Mouse (Mus musculus) forebrain, postnatal 0 days (tissue): ENCODE data around the gene Cd52. TPM values are rescaled to one million over a fixed set of nuclear protein-coding genes. Genes with fewer than 3 reads are reported as not detected.
A peak's percentile ranks its signal among the peaks of the same experiment; 100 is the strongest.

Experiments
- ATAC-seq: fragments of 200-750 bp; cut with Nextera tagmentation; 2 replicates; pipeline ENCODE4 v1.8.0; 2017; ENCODE audit warnings: mild to moderate bottlenecking, moderate library complexity
- DNase-seq: peaks from one replicate; pipeline ENCODE4 v3.0.0-alpha.2; 2015
- H3K27ac ChIP-seq: fragments of 300-500 bp; sonication (generic); 2 replicates; pipeline ENCODE4 v1.5.1; 2014; ENCODE audit warnings: low read depth, mild to moderate bottlenecking, antibody characterized with exemption, low read length, moderate library complexity, mixed read lengths
- H3K27me3 ChIP-seq: fragments of 300-500 bp; sonication (generic); 2 replicates; pipeline ENCODE4 v1.6.1; 2014; ENCODE audit warnings: mild to moderate bottlenecking, low read length, mixed read lengths; ENCODE audit not compliant: insufficient read depth
- H3K36me3 ChIP-seq: fragments of 300-500 bp; sonication (generic); 2 replicates; pipeline ENCODE4 v1.6.1; 2014; ENCODE audit warnings: mild to moderate bottlenecking, moderate library complexity; ENCODE audit not compliant: insufficient read depth
- H3K4me1 ChIP-seq: fragments of 300-500 bp; sonication (generic); 2 replicates; pipeline ENCODE4 v1.6.1; 2014; ENCODE audit warnings: antibody characterized with exemption; ENCODE audit not compliant: insufficient read depth
- H3K4me2 ChIP-seq: fragments of 300-500 bp; sonication (generic); 2 replicates; pipeline ENCODE4 v1.6.1; 2014; ENCODE audit warnings: low read depth, mild to moderate bottlenecking, moderate library complexity
- H3K4me3 ChIP-seq: fragments of 300-500 bp; sonication (generic); 2 replicates; pipeline ENCODE4 v1.5.1; 2014; ENCODE audit warnings: low read depth, low read length, mixed read lengths
- H3K9ac ChIP-seq: fragments of 300-500 bp; sonication (generic); 2 replicates; pipeline ENCODE4 v1.6.1; 2014; ENCODE audit warnings: mild to moderate bottlenecking
- H3K9me3 ChIP-seq: fragments of 300-500 bp; sonication (generic); 2 replicates; pipeline ENCODE4 v1.6.1; 2016; ENCODE audit warnings: low read length
- CTCF ChIP-seq: sonication (generic); IDR thresholded peaks from 2 replicates; pipeline ENCODE4 v1.5.1; 2016; ENCODE audit warnings: antibody characterized with exemption, control low read depth, low read depth
- WGBS: fragments of 180-500 bp; shearing (Covaris S2); extraction: QIAGEN DNeasy Blood & Tissue Kit; methylation state at CpG from one replicate; pipeline ENCODE4 v1.1.7; 2014; 5-methylcytosine and 5-hydroxymethylcytosine counted together
- polyA plus RNA-seq: library from polyadenylated mRNA; unstranded; fragments of >200 nt; fragmentation: Nextera tagmentation; extraction: Ambion mirVana; gene quantifications from 2 replicates; pipeline ENCODE4 v1.2.1, GENCODE M21; 2015
- total RNA-seq: library from RNA; depleted of rRNA; stranded (reverse); fragments of >200 nt; gene quantifications from 2 replicates; pipeline ENCODE4 v1.2.3, GENCODE M21; 2014

The Cd52 gene
- total and polyA plus RNA-seq, 2 experiments from 2014 or later = 2.0 to 4.1 TPM

GRCm38 (mm10) chr4:134100245-134100644, 5.4 kb upstream of the Cd52 start:
- no peak for DNase-seq
- Histone ChIP-seq H3K4me1 (no peaks in the 10 kb centered on the region; the same call in 1 of the 2 replicates), H3K9ac (no peak overlapping the region), H3K4me2 (no peak overlapping the region), H3K4me3 (no peak overlapping the region), H3K27ac (no peak overlapping the region), H3K9me3 (no peaks in the 10 kb centered on the region), H3K27me3 (no peaks in the 10 kb centered on the region), H3K36me3 (no peaks in the 10 kb centered on the region)
- 87% methylated on average over 4 of the region's 4 CpGs for WGBS
- ATAC-seq = no peak
- TF ChIP-seq CTCF = no peak

GRCm38 (mm10) chr4:134098628-134099027, 3.7 kb upstream of the Cd52 start:
- ATAC-seq = no peak
- no peak for TF ChIP-seq CTCF
- WGBS = 79% methylated on average over 8 of the region's 8 CpGs
- Histone ChIP-seq H3K27me3 (no peaks in the 10 kb centered on the region), H3K36me3 (no peaks in the 10 kb centered on the region), H3K4me1 (no peaks in the 10 kb centered on the region; the same call in 1 of the 2 replicates), H3K9ac (no peak overlapping the region), H3K4me3 (no peak overlapping the region), H3K4me2 (no peak overlapping the region), H3K27ac (no peak overlapping the region), H3K9me3 (no peaks in the 10 kb centered on the region)
- no peak for DNase-seq

GRCm38 (mm10) chr4:134097015-134097608, 2.2 kb upstream of the Cd52 start:
- Histone ChIP-seq H3K27me3 (no peaks in the 10 kb centered on the region), H3K4me3 (no peak overlapping the region), H3K36me3 (no peaks in the 10 kb centered on the region), H3K9me3 (no peaks in the 10 kb centered on the region), H3K9ac (no peak overlapping the region), H3K4me1 (no peaks in the 10 kb centered on the region), H3K4me2 (no peak overlapping the region), H3K27ac (no peak overlapping the region)
- ATAC-seq = no peak
- DNase-seq = no peak
- WGBS = 83% methylated on average over 5 of the region's 5 CpGs
- TF ChIP-seq CTCF = no peak

DNA sequence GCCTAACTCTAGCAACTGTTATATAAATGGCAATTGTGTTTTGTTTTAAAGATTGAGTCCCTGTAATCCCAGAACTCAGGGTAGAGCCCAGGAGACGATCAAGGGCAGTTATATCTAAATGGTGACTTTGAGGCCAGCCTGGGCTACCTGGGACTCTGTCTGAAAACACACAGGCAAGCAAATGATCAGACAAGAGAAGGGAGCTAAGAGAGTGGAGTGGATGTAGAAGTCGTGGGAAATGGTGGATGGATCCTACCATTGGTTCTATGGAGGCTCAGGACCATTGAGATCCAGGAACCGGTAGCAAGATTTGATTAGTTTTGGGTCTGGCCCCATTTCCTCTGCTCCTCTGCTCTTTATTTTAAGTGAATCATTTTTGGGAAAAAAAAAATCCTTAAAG, 1.2 kb upstream of the Cd52 start:
- Histone ChIP-seq H3K27me3 (no peaks in the 10 kb centered on the region), H3K27ac (no peak overlapping the region), H3K36me3 (no peaks in the 10 kb centered on the region), H3K9me3 (no peaks in the 10 kb centered on the region), H3K4me2 (no peak overlapping the region), H3K4me3 (no peak overlapping the region), H3K9ac (no peak overlapping the region), H3K4me1 (no peaks in the 10 kb centered on the region)
- WGBS = 86% methylated on average over 3 of the region's 3 CpGs
- DNase-seq (no peak), ATAC-seq (no peak)
- TF ChIP-seq CTCF = no peak

DNA sequence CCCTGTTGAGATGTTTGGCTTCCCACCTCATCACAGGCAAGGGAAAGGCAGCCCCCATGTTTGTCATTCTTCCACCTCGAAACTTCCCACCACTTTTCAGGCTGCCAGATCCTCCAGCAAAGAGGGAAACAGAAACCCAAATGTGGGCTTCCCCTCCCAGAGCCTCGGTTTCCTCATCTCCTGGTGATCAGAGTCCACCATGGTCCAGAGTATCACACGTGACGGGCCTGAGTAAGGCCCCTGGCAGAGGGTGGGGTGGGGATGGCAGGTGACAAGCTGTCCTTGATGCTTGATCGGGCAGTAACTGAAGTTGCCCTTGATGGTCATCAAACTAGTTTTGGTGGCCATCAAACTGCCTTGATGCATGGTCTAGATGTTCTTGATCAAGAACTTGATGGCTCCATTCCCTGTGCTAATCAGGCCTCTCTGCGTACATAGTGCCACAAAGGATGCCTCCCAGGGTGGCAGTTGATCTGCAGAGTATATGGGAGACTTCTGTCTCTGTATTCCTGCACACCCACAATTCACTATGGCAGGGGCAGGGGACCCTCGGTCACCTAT, 798 bp downstream of the Cd52 start:
- no peak overlapping the region for H3K4me2 ChIP-seq
- no peaks in the 10 kb centered on the region for H3K4me1 ChIP-seq
- WGBS = 88% methylated on average over 7 of the region's 7 CpGs
- no peak overlapping the region for H3K9ac ChIP-seq
- no peaks in the 10 kb centered on the region for H3K36me3 ChIP-seq
- no peak overlapping the region for H3K27ac ChIP-seq
- ATAC-seq = no peak
- TF ChIP-seq CTCF = no peak
- H3K4me3 ChIP-seq = no peak overlapping the region
- DNase-seq = no peak
- H3K9me3 ChIP-seq = no peaks in the 10 kb centered on the region
- no peaks in the 10 kb centered on the region for H3K27me3 ChIP-seq

GRCm38 (mm10) chr4:134092382-134093288, 2.2 kb downstream of the Cd52 start:
- Histone ChIP-seq H3K27me3 (no peaks in the 10 kb centered on the region), H3K27ac (no peak overlapping the region), H3K4me1 (no peaks in the 10 kb centered on the region), H3K4me3 (no peak overlapping the region), H3K9me3 (no peaks in the 10 kb centered on the region), H3K9ac (no peak overlapping the region), H3K36me3 (no peaks in the 10 kb centered on the region), H3K4me2 (no peak overlapping the region)
- DNase-seq (no peak), ATAC-seq (no peak)
- peak; percentile 50 for TF ChIP-seq CTCF
- 70% methylated on average over 6 of the region's 6 CpGs for WGBS

DNA sequence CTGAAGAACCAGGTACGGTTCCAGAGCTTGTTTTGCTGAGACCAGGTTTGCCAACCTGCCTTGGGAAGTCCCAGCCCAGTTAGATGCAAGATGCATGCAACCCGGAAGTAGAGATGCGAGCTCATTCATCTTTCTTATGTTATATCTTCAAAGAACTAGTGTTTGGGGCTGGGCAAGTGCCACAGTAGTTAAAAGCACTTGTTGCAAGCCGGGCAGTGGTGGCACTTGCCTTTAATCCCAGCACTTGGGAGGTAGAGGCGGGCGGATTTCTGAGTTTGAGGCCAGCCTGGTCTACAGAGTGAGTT, 3.7 kb downstream of the Cd52 start:
- no peaks in the 10 kb centered on the region for H3K4me1 ChIP-seq
- DNase-seq (no peak), ATAC-seq (no peak)
- no peaks in the 10 kb centered on the region for H3K9me3 ChIP-seq
- no peak overlapping the region for H3K9ac ChIP-seq
- TF ChIP-seq CTCF = no peak
- no peaks in the 10 kb centered on the region for H3K36me3 ChIP-seq
- H3K27me3 ChIP-seq = no peaks in the 10 kb centered on the region
- WGBS = 91% methylated on average over 6 of the region's 6 CpGs
- H3K4me2 ChIP-seq = no peak overlapping the region
- no peak overlapping the region for H3K27ac ChIP-seq
- H3K4me3 ChIP-seq = no peak overlapping the region
